In genomic region chr16:12202151-12202550, GRCm38 (mm10) we compare ENCODE assay signal across 15 mouse cellular contexts.
"Had no signal": no experiment of that assay in that cellular context is flagged by ENCODE, and none has a peak within 500 bp of the region (broad histone marks: within the 10 kb centered on the region; RNA-seq: fewer than 3 reads in every experiment).

No protein-coding gene starts in this region.

- H3K9ac ChIP-seq: limb, embryonic 12.5 days; liver, embryonic 13.5 days; liver, postnatal 0 days; lung, embryonic 15.5 days had no signal

- H3K36me3 ChIP-seq: limb, embryonic 12.5 days; liver, embryonic 13.5 days; lung, embryonic 15.5 days had no signal

- H3K9me3 ChIP-seq: limb, embryonic 12.5 days; liver, embryonic 13.5 days; lung, embryonic 15.5 days; megakaryocyte, embryonic 14.5 days had no signal

- H3K27ac ChIP-seq: kidney, postnatal 0 days; limb, embryonic 12.5 days; liver, embryonic 13.5 days; lung, embryonic 15.5 days; macrophage had no signal

- DNase-seq: kidney, adult 8-10 months; kidney, postnatal 36 days; liver; liver, embryonic 13.5 days; liver, postnatal 0 days; lung, postnatal 14 days; thymus, postnatal 4 days had no signal

- H3K4me3 ChIP-seq: limb, embryonic 12.5 days; liver, embryonic 13.5 days; lung, embryonic 15.5 days; megakaryocyte, embryonic 14.5 days had no signal

- H3K27me3 ChIP-seq: limb, embryonic 12.5 days; liver, embryonic 13.5 days; lung, embryonic 15.5 days had no signal

- ATAC-seq: intestine, postnatal 0 days; liver, postnatal 0 days; midbrain, embryonic 16.5 days had no signal

- H3K4me2 ChIP-seq: limb, embryonic 12.5 days; liver, embryonic 13.5 days; lung, embryonic 15.5 days; midbrain, embryonic 11.5 days had no signal

- H3K4me1 ChIP-seq: limb, embryonic 12.5 days; lung, embryonic 15.5 days had no signal
